Mouse (Mus musculus) R1 (cell line): ENCODE measurements around the gene Kat5.
A peak's percentile ranks its signal among the peaks of the same experiment; 100 is the strongest.

ENCODE experiments used
- DNase-seq: peaks from one replicate; pipeline ENCODE4 v3.0.0-alpha.2; 2018; ENCODE audit warnings: low read depth, low spot score

The Kat5 gene

GRCm38 (mm10) chr19:5609547-5610404 lies at the start of gene Kat5:
TSS of gene Kat5 (minus strand) at chr19:5610237.
- DNase-seq, result peak; percentile 95

DNA sequence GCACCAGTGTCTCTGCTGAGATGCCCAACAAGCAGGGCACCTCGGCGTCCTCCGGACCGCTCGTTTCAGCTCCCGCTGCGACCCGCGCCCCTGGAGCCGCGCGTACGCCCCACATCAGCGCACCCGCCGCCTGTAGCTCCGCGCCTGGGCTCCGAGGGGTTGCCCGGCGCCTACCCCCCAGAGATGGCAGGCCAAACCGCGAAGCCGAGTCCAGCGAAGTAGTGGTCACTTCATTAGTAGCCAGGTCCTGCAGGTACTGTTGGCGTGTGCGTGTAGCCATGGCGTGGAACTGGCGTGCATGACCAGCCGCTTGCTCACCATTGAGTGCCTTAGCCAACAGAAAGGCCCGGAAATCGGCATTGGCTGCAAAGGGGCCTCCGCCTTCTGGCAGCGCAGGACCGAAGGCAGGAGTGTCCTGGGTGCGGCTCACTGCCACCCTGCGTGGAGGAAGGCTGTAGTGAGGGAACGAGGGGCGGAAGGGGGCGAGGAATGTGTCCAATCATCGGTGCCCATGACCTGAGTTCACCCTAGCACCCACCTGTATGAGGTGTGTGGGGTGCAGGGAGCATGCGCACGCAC lies 44.8 kb upstream of the Kat5 start:
- peak; percentile 53 for DNase-seq

GRCm38 (mm10) chr19:5653969-5654719 lies 44.1 kb upstream of the Kat5 start:
- peak; percentile 88 for DNase-seq

DNA sequence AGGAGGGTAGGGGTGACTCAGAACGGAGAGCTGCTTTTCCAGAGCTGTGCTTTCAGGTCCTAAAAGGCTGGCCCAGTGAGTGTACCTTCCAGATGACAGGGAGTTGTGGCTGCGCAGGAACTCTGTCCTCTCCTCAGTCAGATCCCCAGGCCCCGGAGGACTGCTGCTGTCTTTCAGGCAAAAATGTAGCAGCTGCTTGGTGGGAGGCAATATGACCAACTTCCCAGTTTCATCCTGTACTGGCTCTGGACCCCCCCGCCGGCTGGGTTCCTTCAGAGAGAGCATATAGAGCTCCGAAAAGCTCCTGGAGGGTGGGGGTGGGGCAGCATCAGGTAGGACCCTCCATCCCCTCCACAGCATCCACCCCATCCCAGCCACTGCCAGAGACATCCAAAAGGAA lies 42.5 kb upstream of the Kat5 start:
- DNase-seq, result no peak

GRCm38 (mm10) chr19:5651502-5652274 lies 41.7 kb upstream of the Kat5 start:
- peak; percentile 59 for DNase-seq

GRCm38 (mm10) chr19:5649298-5649741 lies 39.3 kb upstream of the Kat5 start:
- no peak for DNase-seq

DNA sequence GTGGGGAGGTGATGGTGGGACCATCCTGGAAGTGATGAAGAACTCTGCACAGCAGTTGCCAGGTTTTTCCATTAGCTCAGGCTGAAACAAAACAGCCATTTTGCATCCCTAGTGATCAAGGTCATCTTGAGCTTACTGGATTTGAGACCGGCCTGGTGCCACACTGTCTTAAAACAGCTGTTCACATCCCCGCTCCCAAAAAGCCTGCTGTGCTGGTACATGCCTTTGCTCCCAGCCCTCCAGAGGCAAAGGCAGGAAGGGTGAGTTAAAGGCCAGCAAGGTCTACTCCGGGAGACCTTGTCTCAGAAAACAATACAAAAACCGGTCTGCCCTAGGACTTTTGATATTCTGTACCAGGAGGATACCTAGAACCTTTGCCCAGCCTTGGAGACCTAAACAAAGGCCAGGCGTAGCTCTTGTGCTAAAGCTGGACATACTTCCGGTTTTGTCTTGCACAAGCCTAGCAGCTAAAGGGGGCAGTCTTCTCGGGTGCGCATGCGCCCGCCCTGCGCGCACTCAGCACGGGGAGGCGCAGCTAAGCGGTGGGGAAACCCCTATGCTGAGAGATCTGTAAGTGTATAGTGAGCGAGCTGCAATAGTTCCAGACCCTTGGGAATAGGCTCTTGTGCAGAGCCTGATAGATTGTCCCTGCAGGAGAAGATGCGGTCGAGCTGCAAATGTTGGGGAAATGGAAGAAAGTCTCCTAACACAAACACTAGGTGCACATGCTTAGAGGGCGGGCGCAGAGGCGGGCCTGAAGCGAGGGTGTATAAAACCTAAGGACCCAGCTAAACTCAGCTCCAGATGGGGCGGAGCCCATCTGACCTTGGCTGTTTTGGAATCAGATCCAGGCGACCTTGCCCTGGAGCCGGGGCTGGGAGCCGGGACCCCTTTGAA lies 38.6 kb upstream of the Kat5 start:
- DNase-seq, result peak; percentile 90

DNA sequence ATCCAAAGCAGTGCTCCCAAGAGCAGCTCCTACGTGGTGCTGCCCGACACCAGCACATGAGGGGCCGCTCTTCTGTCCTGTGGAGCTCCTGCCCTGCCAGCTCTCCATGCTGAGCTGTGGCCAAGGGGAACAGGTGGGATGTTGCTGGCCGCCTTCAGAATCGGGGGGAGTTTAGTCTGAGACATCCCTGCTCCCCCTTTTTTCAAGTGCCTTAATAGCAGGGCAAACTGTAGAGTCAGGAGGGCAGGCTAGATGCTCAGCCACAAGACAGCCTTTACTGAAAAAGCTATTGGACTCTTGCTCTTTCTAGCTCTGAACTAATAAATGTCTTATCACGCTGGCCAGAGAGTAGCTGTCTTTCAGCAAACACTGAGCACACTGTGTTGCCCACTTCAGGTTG lies 37.8 kb upstream of the Kat5 start:
- DNase-seq, result no peak

DNA sequence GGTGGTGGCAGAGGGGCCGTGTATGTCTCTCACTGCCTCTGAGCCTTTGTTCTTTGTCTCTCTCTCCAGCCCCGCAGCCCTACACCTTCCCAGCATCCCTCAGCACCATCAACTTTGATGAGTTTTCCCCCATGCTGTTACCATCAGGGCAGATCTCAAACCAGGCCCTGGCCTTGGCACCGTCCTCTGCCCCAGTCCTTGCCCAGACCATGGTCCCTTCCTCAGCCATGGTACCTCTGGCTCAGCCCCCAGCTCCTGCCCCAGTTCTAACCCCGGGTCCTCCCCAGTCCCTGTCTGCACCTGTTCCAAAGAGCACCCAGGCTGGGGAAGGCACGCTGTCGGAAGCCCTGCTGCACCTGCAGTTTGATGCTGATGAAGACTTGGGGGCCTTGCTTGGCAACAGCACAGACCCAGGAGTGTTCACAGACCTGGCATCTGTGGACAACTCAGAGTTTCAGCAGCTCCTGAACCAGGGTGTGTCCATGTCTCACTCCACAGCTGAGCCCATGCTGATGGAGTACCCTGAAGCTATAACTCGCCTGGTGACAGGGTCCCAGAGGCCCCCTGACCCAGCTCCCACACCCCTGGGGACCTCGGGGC lies 36.8 kb upstream of the Kat5 start:
- no peak for DNase-seq

DNA sequence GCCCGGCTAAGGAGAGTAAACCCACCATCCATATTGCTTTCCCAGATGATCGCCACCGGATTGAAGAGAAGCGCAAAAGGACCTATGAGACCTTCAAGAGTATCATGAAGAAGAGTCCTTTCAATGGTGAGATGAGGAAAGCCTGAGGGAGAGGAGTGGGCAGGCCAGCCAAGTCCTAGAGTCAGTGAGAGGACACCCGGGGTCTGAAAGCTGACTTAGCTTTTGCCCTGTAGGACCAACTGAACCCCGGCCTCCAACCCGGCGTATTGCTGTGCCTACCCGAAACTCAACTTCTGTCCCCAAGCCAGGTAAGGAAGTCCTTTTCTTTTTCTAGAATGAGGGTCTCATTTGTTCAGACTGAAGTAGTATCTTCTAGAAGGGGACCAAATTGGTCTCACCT lies 35.2 kb upstream of the Kat5 start:
- DNase-seq, result no peak

DNA sequence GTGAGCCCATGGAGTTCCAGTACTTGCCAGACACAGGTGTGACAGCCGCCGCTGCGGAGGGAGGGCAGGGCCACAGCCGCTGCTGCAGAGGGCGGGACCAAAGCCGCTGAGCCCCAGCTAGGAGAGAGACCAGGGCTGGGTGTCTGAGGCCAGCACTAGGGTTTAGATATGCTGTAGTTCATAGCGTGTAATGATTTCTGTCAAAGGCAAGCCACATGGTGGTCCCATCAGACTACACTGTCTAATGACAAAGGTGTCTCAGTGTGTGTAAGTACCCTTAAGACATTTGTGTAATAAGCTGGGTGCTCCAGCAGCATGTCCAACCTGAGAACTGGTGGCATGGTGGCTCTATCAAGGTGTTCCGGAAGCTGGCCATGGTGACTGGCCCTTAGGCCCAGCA lies 31.6 kb upstream of the Kat5 start:
- no peak for DNase-seq

DNA sequence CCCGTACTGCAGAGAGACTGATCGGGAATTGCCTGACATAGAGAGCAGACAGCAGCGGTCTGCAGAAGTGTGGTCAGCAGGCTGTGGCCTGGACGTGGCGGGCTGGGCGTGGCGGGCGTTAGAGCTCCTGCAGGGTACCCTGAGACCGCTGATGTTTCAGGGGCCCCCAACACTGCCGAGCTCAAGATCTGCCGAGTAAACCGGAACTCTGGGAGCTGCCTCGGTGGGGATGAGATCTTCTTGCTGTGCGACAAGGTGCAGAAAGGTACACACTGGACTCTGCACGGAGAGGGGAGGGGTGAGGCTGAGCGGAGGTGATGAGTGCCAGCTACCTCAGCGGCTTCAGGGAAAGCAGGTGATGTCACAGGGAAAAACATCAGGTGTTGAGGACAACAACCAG lies 31.0 kb upstream of the Kat5 start:
- DNase-seq, result no peak

DNA sequence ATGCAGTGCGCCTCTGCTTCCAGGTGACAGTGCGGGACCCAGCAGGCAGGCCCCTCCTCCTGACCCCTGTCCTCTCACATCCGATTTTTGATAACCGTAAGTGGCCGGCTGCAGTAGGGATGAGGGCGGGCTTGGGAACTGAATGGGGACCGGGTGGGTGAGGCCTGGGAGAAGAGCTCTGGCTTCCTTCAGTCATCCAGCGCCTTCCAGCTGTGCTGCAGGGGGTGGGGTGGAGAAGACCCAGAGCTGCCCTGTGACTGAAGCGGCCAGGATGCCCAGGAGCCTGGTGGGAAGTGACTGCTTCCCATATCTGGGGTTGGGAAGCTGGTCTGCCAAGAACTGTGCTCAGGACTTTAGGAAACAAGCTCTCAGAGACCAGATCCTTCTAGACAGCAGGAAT lies 30.3 kb upstream of the Kat5 start:
- no peak for DNase-seq

- no peak for DNase-seq
These were observed 28.5 kb upstream of the Kat5 start for GRCm38 (mm10) chr19:5638416-5639005.

DNA sequence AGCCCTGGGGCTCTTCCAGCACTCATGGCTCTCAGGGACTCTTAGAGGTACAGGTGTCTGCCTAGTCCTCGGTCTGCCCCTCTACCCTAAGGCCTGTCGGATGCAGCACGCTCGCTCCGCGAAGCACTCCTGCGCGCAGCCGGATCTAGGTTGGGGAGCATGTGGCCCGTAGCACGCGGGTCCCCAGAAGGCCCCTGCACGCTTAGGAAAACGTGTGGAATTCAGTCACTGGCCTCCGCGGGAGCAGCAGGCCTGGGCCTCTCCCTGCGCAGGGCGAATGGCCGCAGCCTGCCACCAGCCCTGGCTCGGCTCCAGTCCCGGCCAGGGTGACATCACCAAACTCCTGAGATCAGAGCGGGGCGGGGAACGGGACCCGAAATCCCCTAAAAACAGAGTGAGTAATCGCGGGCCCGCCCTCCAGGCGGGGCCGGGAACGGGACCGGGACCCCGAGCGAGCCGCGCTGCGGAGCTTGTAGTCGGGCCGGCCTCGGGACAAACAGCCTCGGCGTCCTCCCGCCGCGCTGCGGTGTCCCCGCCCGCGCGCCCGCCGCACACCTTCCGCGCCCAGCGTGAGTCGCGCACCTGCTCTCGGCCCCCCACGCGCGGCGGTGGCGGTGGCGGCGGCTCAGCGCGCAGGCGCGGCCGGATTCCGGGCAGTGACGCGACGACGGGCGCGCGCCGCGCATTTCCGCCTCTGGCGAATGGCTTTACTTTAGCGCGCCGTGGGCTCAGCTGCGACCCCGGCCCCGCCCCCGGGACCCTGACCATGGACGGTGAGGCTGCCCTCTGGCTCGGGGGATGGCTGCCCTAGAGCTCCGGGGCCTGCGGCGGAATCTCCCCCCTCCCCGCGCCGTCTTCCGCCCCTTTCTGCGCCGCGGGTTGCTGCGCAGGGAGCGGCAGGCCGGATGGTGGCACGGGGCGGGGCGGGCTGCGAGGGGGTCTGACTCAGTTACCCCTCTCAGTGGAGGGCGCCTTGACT lies 27.3 kb upstream of the Kat5 start, which contains the start of gene Rela:
Gene Rela, plus strand, starts transcription at position 415 of the 979 bp plus-strand sequence.
- peak; percentile 87 for DNase-seq

GRCm38 (mm10) chr19:5636571-5637041 lies 26.6 kb upstream of the Kat5 start:
- no peak for DNase-seq

- DNase-seq, result no peak
These were observed 26.1 kb upstream of the Kat5 start for GRCm38 (mm10) chr19:5636036-5636570.

DNA sequence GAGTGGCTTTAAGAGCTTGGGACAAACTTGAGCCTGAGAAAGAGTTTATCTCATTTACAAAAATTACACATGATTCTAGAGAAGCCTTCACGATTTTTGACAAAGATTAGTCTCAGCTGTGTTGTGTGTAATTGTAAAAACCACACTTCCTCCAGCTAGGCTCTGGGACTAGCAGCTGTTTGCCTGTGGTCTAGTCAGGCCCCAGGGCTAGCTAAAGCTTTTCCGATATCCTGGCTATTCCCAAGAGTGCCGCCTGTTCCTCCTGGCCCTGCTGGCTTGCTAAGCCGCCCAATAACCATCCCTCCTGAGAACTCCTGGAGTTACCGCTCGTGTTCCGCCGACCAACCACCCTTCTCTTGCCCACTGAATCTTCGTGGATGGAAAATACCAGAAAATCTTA lies 22.1 kb upstream of the Kat5 start:
- no peak for DNase-seq
